30 mouse cellular contexts compared by ENCODE assay signal in genomic region chr4:97050735-97051134, GRCm38 (mm10).
DNase-seq lines count a peak whose midpoint lies in the region; ATAC-seq and TF ChIP-seq lines count a peak whose summit lies in the region.
"Had no signal": no experiment of that assay in that cellular context is flagged by ENCODE, and none has a peak within 500 bp of the region (broad histone marks: within the 10 kb centered on the region; RNA-seq: fewer than 3 reads in every experiment).

No protein-coding gene starts in this region.

- 32% methylated on average over 6 of the region's 6 CpGs for WGBS in kidney, embryonic 14.5 days
- 26% methylated on average over 6 of the region's 6 CpGs for WGBS in kidney, postnatal 0 days
- 63% methylated on average over 6 of the region's 6 CpGs for WGBS in neural tube, embryonic 15.5 days

- H3K4me2 ChIP-seq in kidney, embryonic 14.5 days (replicated peaks; ENCODE audit: low read depth, low read length) = no peak overlapping the region
- H3K4me2 ChIP-seq in kidney, postnatal 0 days (ENCODE audit: low read length) = no peak overlapping the region
- no peak overlapping the region for H3K4me2 ChIP-seq in neural tube, embryonic 15.5 days
- H3K4me2 ChIP-seq: embryonic facial prominence, embryonic 12.5 days; embryonic facial prominence, embryonic 15.5 days; forebrain, embryonic 12.5 days; forebrain, embryonic 15.5 days; heart, embryonic 13.5 days; hindbrain, embryonic 14.5 days had no signal

- H3K36me3 ChIP-seq in kidney, embryonic 14.5 days (ENCODE audit: control insufficient read depth, insufficient read depth, low read length) = no peaks in the 10 kb centered on the region
- H3K36me3 ChIP-seq in kidney, postnatal 0 days (ENCODE audit: insufficient read depth, low read length) = no peaks in the 10 kb centered on the region
- H3K36me3 ChIP-seq in neural tube, embryonic 15.5 days = no peaks in the 10 kb centered on the region
- H3K36me3 ChIP-seq: embryonic facial prominence, embryonic 12.5 days; embryonic facial prominence, embryonic 15.5 days; forebrain, embryonic 12.5 days; forebrain, embryonic 15.5 days; G1E; heart, embryonic 10.5 days; heart, embryonic 13.5 days had no signal

- H3K4me3 ChIP-seq in kidney, embryonic 14.5 days (ENCODE audit: low read length) = no peak overlapping the region
- H3K4me3 ChIP-seq in kidney, postnatal 0 days (replicated peaks; ENCODE audit: low read depth, low read length) = no peak overlapping the region
- no peak overlapping the region for H3K4me3 ChIP-seq in neural tube, embryonic 15.5 days (replicated peaks)
- H3K4me3 ChIP-seq: embryonic facial prominence, embryonic 12.5 days; embryonic facial prominence, embryonic 15.5 days; forebrain, embryonic 12.5 days; forebrain, embryonic 15.5 days; heart, adult 2 months; heart, embryonic 10.5 days; heart, embryonic 13.5 days had no signal

- DNase-seq in kidney, postnatal 14 days = no peak
- DNase-seq in kidney, postnatal 0 days (ENCODE audit: low spot score) = peak; percentile 57
- no peak for DNase-seq in kidney, postnatal 36 days
- peak; percentile 23 for DNase-seq in mesoderm, embryonic 11.5 days (ENCODE audit: low read depth, low spot score)
- DNase-seq: adrenal gland, adult 8-10 months; adrenal gland, postnatal 25 days; B cell, adult 2 months; cerebellum, adult 11-12 months; cerebellum, adult 8-10 months; cerebellum, postnatal 10 days; cerebellum, postnatal 36 days; gastrocnemius, postnatal 10 days; gastrocnemius, postnatal 36 days; heart, adult 2 months; heart, postnatal 14 days; heart, postnatal 4 days had no signal

- no peaks in the 10 kb centered on the region for H3K9me3 ChIP-seq in kidney, embryonic 14.5 days (ENCODE audit: control insufficient read depth, low read length)
- H3K9me3 ChIP-seq in kidney, postnatal 0 days (replicated peaks; ENCODE audit: low read length) = no peaks in the 10 kb centered on the region
- no peaks in the 10 kb centered on the region for H3K9me3 ChIP-seq in neural tube, embryonic 15.5 days (replicated peaks)
- H3K9me3 ChIP-seq: embryonic facial prominence, embryonic 12.5 days; embryonic facial prominence, embryonic 15.5 days; forebrain, embryonic 12.5 days; forebrain, embryonic 15.5 days; G1E; heart, embryonic 10.5 days; heart, embryonic 13.5 days had no signal

- H3K27me3 ChIP-seq in kidney, embryonic 14.5 days (ENCODE audit: control insufficient read depth, insufficient read depth, low read length) = no peaks in the 10 kb centered on the region
- no peaks in the 10 kb centered on the region for H3K27me3 ChIP-seq in kidney, postnatal 0 days (ENCODE audit: insufficient read depth, low read length)
- H3K27me3 ChIP-seq in neural tube, embryonic 15.5 days (replicated peaks) = no peaks in the 10 kb centered on the region
- H3K27me3 ChIP-seq: CH12.LX; embryonic facial prominence, embryonic 12.5 days; embryonic facial prominence, embryonic 15.5 days; forebrain, embryonic 12.5 days; forebrain, embryonic 15.5 days; heart, embryonic 13.5 days; Patski had no signal

- H3K27ac ChIP-seq in kidney, embryonic 14.5 days (ENCODE audit: low read depth, low read length) = no peak overlapping the region
- no peak overlapping the region for H3K27ac ChIP-seq in kidney, postnatal 0 days
- no peak overlapping the region for H3K27ac ChIP-seq in neural tube, embryonic 15.5 days (replicated peaks)
- H3K27ac ChIP-seq: embryonic facial prominence, embryonic 12.5 days; embryonic facial prominence, embryonic 15.5 days; forebrain, embryonic 12.5 days; forebrain, embryonic 15.5 days; heart, adult 2 months; heart, embryonic 10.5 days; heart, embryonic 13.5 days; hindbrain, embryonic 14.5 days; hindbrain, postnatal 0 days had no signal

- peak; percentile 90 for ATAC-seq in kidney, embryonic 14.5 days (ENCODE audit: low FRiP score, low TSS enrichment)
- 0 out of 2 replicates have a peak, but pooled peaks have one; percentile 36 for ATAC-seq in kidney, postnatal 0 days (replicated peaks; ENCODE audit: low FRiP score, low read depth)
- no peak for ATAC-seq in neural tube, embryonic 15.5 days (ENCODE audit: low FRiP score)
- ATAC-seq: forebrain, embryonic 15.5 days; hindbrain, postnatal 0 days; inflammation-experienced regulatory T-cells, adult 6 months; Patski had no signal

- no peak for TF ChIP-seq CTCF in kidney, postnatal 0 days (IDR thresholded peaks at IDR 0.05; ENCODE audit: low read depth)

- peaks cover 6% of the 10 kb centered on the region; the same call in 1 of the 2 replicates for H3K4me1 ChIP-seq in kidney, embryonic 14.5 days (ENCODE audit: control insufficient read depth, insufficient read depth, low read length)
- no peaks in the 10 kb centered on the region for H3K4me1 ChIP-seq in kidney, postnatal 0 days (replicated peaks; ENCODE audit: insufficient read depth, low read length)
- H3K4me1 ChIP-seq in neural tube, embryonic 15.5 days = 0 out of 2 replicates have a peak, but pooled peaks cover 3% of the 10 kb centered on the region
- H3K4me1 ChIP-seq: embryonic facial prominence, embryonic 12.5 days; embryonic facial prominence, embryonic 15.5 days; forebrain, embryonic 12.5 days; forebrain, embryonic 15.5 days; heart, embryonic 10.5 days; heart, embryonic 13.5 days had no signal

- no peak overlapping the region for H3K9ac ChIP-seq in kidney, embryonic 14.5 days (ENCODE audit: low read depth, low read length)
- H3K9ac ChIP-seq in kidney, postnatal 0 days (ENCODE audit: low read depth, low read length) = no peak overlapping the region
- H3K9ac ChIP-seq in neural tube, embryonic 15.5 days (replicated peaks) = no peak overlapping the region
- H3K9ac ChIP-seq: embryonic facial prominence, embryonic 12.5 days; embryonic facial prominence, embryonic 15.5 days; forebrain, embryonic 12.5 days; forebrain, embryonic 15.5 days; heart, embryonic 13.5 days; hindbrain, embryonic 14.5 days had no signal

Comparison
In these comparisons a context has a peak if more than half of its experiments do, and no peak if none do; other contexts are left out.
1. DNase-seq: peak in kidney, postnatal 0 days (single experiment) and mesoderm, embryonic 11.5 days (single experiment); none in kidney, postnatal 14 days (single experiment) and kidney, postnatal 36 days (0 of 2).